In the genomic region with DNA sequence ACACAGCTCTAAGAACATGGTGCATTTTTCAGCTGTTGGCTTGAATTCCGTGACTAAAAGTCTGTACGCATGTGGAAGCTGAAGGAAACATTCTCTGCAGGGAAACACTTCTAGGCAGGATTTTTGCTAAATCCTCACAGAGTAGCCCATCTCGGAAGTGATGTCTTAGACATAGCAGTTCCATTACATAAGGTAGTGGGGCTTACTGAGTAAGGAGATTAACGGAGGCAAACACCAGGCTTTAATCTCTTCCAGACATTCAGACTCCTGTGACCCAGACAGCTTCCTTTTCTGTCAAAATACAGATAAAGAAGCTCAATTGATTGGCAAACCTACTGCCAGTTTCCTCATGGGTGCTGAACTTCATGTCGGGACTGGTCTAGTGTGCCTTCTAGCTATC, we compare ENCODE assay signal across 18 mouse cellular contexts.
A peak's percentile ranks its signal among the peaks of the same experiment; 100 is the strongest.
DNase-seq lines count a peak whose midpoint lies in the region; ATAC-seq and TF ChIP-seq lines count a peak whose summit lies in the region.
"Had no signal": no experiment of that assay in that cellular context is flagged by ENCODE, and none has a peak within 500 bp of the region (broad histone marks: within the 10 kb centered on the region; RNA-seq: fewer than 3 reads in every experiment).

No protein-coding gene starts in this region.

- no peak overlapping the region for H3K27ac ChIP-seq in liver, embryonic 11.5 days (ENCODE audit: low read depth, low read length)
- no peak overlapping the region for H3K27ac ChIP-seq in liver, postnatal 0 days (ENCODE audit: low read depth)
- no peak overlapping the region for H3K27ac ChIP-seq in midbrain, embryonic 14.5 days (replicated peaks; ENCODE audit: low read depth, low read length)
- H3K27ac ChIP-seq: hindbrain, embryonic 14.5 days; liver, embryonic 14.5 days had no signal

- peak; percentile 51; the same call in 1 of the 2 replicates for ATAC-seq in liver, embryonic 11.5 days (replicated peaks; ENCODE audit: low FRiP score)
- ATAC-seq in liver, postnatal 0 days = no peak
- ATAC-seq in midbrain, embryonic 14.5 days (ENCODE audit: low FRiP score, low TSS enrichment) = no peak
- ATAC-seq: CD4-positive, CD25-positive, alpha-beta regulatory T cell, adult 4 months; forebrain, postnatal 0 days had no signal

- H3K4me2 ChIP-seq in liver, embryonic 11.5 days = no peak overlapping the region
- H3K4me2 ChIP-seq in liver, postnatal 0 days (ENCODE audit: low read depth, low read length) = no peak overlapping the region
- H3K4me2 ChIP-seq in midbrain, embryonic 14.5 days (ENCODE audit: low read length) = no peak overlapping the region
- H3K4me2 ChIP-seq: hindbrain, embryonic 14.5 days had no signal

- no peak overlapping the region for H3K9ac ChIP-seq in liver, embryonic 11.5 days (ENCODE audit: low read depth, low read length)
- no peak overlapping the region for H3K9ac ChIP-seq in liver, postnatal 0 days (replicated peaks)
- no peak overlapping the region for H3K9ac ChIP-seq in midbrain, embryonic 14.5 days (replicated peaks; ENCODE audit: low read length)
- H3K9ac ChIP-seq: forebrain, postnatal 0 days; hindbrain, embryonic 14.5 days; liver, embryonic 14.5 days had no signal

- no peak for TF ChIP-seq EP300 in liver, postnatal 0 days (IDR thresholded peaks at IDR 0.05; ENCODE audit: low read depth)

- H3K9me3 ChIP-seq in liver, embryonic 11.5 days (ENCODE audit: control insufficient read depth, low read length) = no peaks in the 10 kb centered on the region
- no peaks in the 10 kb centered on the region for H3K9me3 ChIP-seq in liver, postnatal 0 days (ENCODE audit: low read length)
- H3K9me3 ChIP-seq in midbrain, embryonic 14.5 days (ENCODE audit: control insufficient read depth, low read length) = no peaks in the 10 kb centered on the region

- H3K36me3 ChIP-seq in liver, embryonic 11.5 days (ENCODE audit: control insufficient read depth, insufficient read depth, low read length) = no peaks in the 10 kb centered on the region
- no peaks in the 10 kb centered on the region for H3K36me3 ChIP-seq in liver, postnatal 0 days (replicated peaks; ENCODE audit: insufficient read depth, low read length)
- H3K36me3 ChIP-seq in midbrain, embryonic 14.5 days (ENCODE audit: control insufficient read depth, insufficient read depth, low read length) = no peaks in the 10 kb centered on the region

- H3K4me3 ChIP-seq in liver, embryonic 11.5 days (ENCODE audit: low read depth, low read length) = no peak overlapping the region
- H3K4me3 ChIP-seq in liver, postnatal 0 days (ENCODE audit: low read depth, low read length) = no peak overlapping the region
- no peak overlapping the region for H3K4me3 ChIP-seq in midbrain, embryonic 14.5 days (replicated peaks; ENCODE audit: low read depth, low read length)

- 15% methylated on average over 5 of the region's 5 CpGs for WGBS in liver, embryonic 11.5 days
- 23% methylated on average over 5 of the region's 5 CpGs for WGBS in liver, postnatal 0 days (ENCODE audit: insufficient replicate concordance)
- WGBS in midbrain, embryonic 14.5 days = 15% methylated on average over 5 of the region's 5 CpGs

- H3K27me3 ChIP-seq in liver, embryonic 11.5 days (replicated peaks; ENCODE audit: control insufficient read depth, insufficient read depth, low read length) = no peaks in the 10 kb centered on the region
- no peaks in the 10 kb centered on the region for H3K27me3 ChIP-seq in liver, postnatal 0 days (ENCODE audit: insufficient read depth, low read length)
- H3K27me3 ChIP-seq in midbrain, embryonic 14.5 days (ENCODE audit: control insufficient read depth, insufficient read depth, low read length) = no peaks in the 10 kb centered on the region

- no peaks in the 10 kb centered on the region for H3K4me1 ChIP-seq in liver, embryonic 11.5 days (replicated peaks; ENCODE audit: control insufficient read depth, insufficient read depth, low read length)
- H3K4me1 ChIP-seq in liver, postnatal 0 days (ENCODE audit: insufficient read depth) = no peaks in the 10 kb centered on the region
- H3K4me1 ChIP-seq in midbrain, embryonic 14.5 days (ENCODE audit: control insufficient read depth, insufficient read depth, low read length) = no peaks in the 10 kb centered on the region

- DNase-seq in liver, embryonic 11.5 days (ENCODE audit: low spot score) = no peak
- no peak for DNase-seq in liver, postnatal 0 days
- DNase-seq in embryo, embryonic 10 days (ENCODE audit: low spot score) = peak; percentile 39
- peak; percentile 19 for DNase-seq in embryo, embryonic 9.5 days (ENCODE audit: extremely low spot score)
- peak; percentile 33 for DNase-seq in midbrain, embryonic 14.5 days
- DNase-seq in layer of hippocampus, adult 11-12 months (ENCODE audit: low spot score) = no peak
- no peak for DNase-seq in cerebellum, postnatal 4 days (ENCODE audit: low spot score in 2 of 2)
- DNase-seq: adrenal gland, adult 8-10 months; cerebellum, postnatal 14 days; forebrain, postnatal 0 days; gastrocnemius, postnatal 10 days; kidney, adult 18-20 months; kidney, postnatal 25 days; lung, postnatal 4 days; right cerebral cortex, adult 18-20 months had no signal

- no peak for TF ChIP-seq CTCF in liver, postnatal 0 days (IDR thresholded peaks at IDR 0.05; ENCODE audit: low read depth)

Comparison
In these comparisons a context has a peak if more than half of its experiments do, and no peak if none do; other contexts are left out.
1. DNase-seq: peak in embryo, embryonic 10 days (single experiment), embryo, embryonic 9.5 days (single experiment) and midbrain, embryonic 14.5 days (single experiment); none in liver, embryonic 11.5 days (single experiment), liver, postnatal 0 days (single experiment), layer of hippocampus, adult 11-12 months (single experiment) and cerebellum, postnatal 4 days (0 of 2).